Mouse (Mus musculus) brain, embryonic 14.5 days (tissue): ENCODE measurements at regions not wholly inside any gene's neighbourhood (a gene's known extent, or its start where the extent isn't known, plus 50 kb on each side); places are given as distances from the start of the nearest gene placed in this dataset.

Experiments
- DNase-seq: peaks from one replicate; pipeline ENCODE4 v3.0.0-alpha.2; 2011; ENCODE audit warnings: low read depth
- CTCF ChIP-seq: fragments of 200-500 bp; IDR thresholded peaks from 2 replicates; pipeline ENCODE4 v1.5.1; 2012; ENCODE audit warnings: inconsistent platforms, mild to moderate bottlenecking, moderate library complexity, borderline replicate concordance; ENCODE audit not compliant: insufficient read depth, insufficient read length; ENCODE audit errors: extremely low read depth
- POLR2A ChIP-seq: fragments of 200-500 bp; IDR thresholded peaks from 2 replicates; pipeline ENCODE4 v1.6.1; 2012; ENCODE audit warnings: mild to moderate bottlenecking, inconsistent platforms, borderline replicate concordance; ENCODE audit not compliant: poor library complexity, insufficient read depth, insufficient read length, severe bottlenecking; ENCODE audit errors: extremely low read depth

GRCm38 (mm10) chr1:159398643-159399042, 124.9 kb upstream of the Tnr start:
- TF ChIP-seq POLR2A (no peak), CTCF (no peak)
- no peak for DNase-seq

- DNase-seq: no peak
- TF ChIP-seq POLR2A: no peak
- no peak for TF ChIP-seq CTCF
Measured at GRCm38 (mm10) chr1:159406317-159406716, 117.3 kb upstream of the Tnr start.

GRCm38 (mm10) chr1:159406781-159407180, 116.8 kb upstream of the Tnr start:
- TF ChIP-seq CTCF (no peak), POLR2A (no peak)

GRCm38 (mm10) chr1:159413374-159413773, 110.2 kb upstream of the Tnr start:
- TF ChIP-seq POLR2A (no peak), CTCF (no peak)
- DNase-seq: peak; percentile 93

More at GRCm38 (mm10) chr1:159406781-159407180, 116.8 kb upstream of the Tnr start:
- no peak for DNase-seq

- TF ChIP-seq POLR2A: no peak
- no peak for TF ChIP-seq CTCF
- DNase-seq: peak; percentile 52
Measured at GRCm38 (mm10) chr1:159415656-159416055, 107.9 kb upstream of the Tnr start.

- no peak for TF ChIP-seq CTCF
- TF ChIP-seq POLR2A: no peak
- peak; percentile 49 for DNase-seq
Measured at GRCm38 (mm10) chr1:159417176-159417575, 106.4 kb upstream of the Tnr start.

GRCm38 (mm10) chr1:159419301-159419965, 104.1 kb upstream of the Tnr start:
- DNase-seq: no peak
- TF ChIP-seq POLR2A: no peak

- DNase-seq: no peak
- TF ChIP-seq POLR2A: no peak
- no peak for TF ChIP-seq CTCF
Measured at GRCm38 (mm10) chr1:159420189-159420588, 103.4 kb upstream of the Tnr start.

- TF ChIP-seq CTCF (no peak), POLR2A (no peak)
- DNase-seq: no peak
Measured at GRCm38 (mm10) chr1:159423694-159424093, 99.9 kb upstream of the Tnr start.

- no peak for TF ChIP-seq CTCF
- TF ChIP-seq POLR2A: no peak
Measured at GRCm38 (mm10) chr1:159429926-159430325, 93.6 kb upstream of the Tnr start.

GRCm38 (mm10) chr1:159433521-159433920, 90.0 kb upstream of the Tnr start:
- no peak for DNase-seq
- TF ChIP-seq POLR2A: no peak
- TF ChIP-seq CTCF: no peak

More at GRCm38 (mm10) chr1:159429926-159430325, 93.6 kb upstream of the Tnr start:
- no peak for DNase-seq

- no peak for DNase-seq
- TF ChIP-seq CTCF: no peak
- TF ChIP-seq POLR2A: no peak
Measured at GRCm38 (mm10) chr1:159440770-159441169, 82.8 kb upstream of the Tnr start.

GRCm38 (mm10) chr1:159444093-159444492, 79.5 kb upstream of the Tnr start:
- DNase-seq: no peak

GRCm38 (mm10) chr1:159445465-159445864, 78.1 kb upstream of the Tnr start:
- DNase-seq: peak; percentile 26
- no peak for TF ChIP-seq CTCF
- no peak for TF ChIP-seq POLR2A

More at GRCm38 (mm10) chr1:159444093-159444492, 79.5 kb upstream of the Tnr start:
- no peak for TF ChIP-seq POLR2A
- no peak for TF ChIP-seq CTCF
